Mouse (Mus musculus): ENCODE data around the gene Irf5. TPM values are rescaled to one million over a fixed set of nuclear protein-coding genes. Genes with fewer than 3 reads are reported as not detected.
"Not testable (repeated sequence)": the region's sequence is repeated elsewhere in the genome, so short reads cannot be mapped to it uniquely, and the experiment has no call there.

Irf5 gene
- polyA plus RNA-seq, 1 experiment from 2014 or later: 1.6 TPM

- no peak overlapping the region for H3K27ac ChIP-seq (replicated peaks; ENCODE audit: low read depth, low read length)
- H3K4me1 ChIP-seq (ENCODE audit: control insufficient read depth, insufficient read depth, low read length): no peaks in the 10 kb centered on the region
- no peak for DNase-seq (ENCODE audit: low spot score)
- WGBS: 91% methylated on average over 1 of the region's 1 CpGs
- no peak overlapping the region for H3K4me3 ChIP-seq (ENCODE audit: low read depth, low read length)
- H3K9ac ChIP-seq (replicated peaks; ENCODE audit: low read length): no peak overlapping the region
- no peak overlapping the region for H3K4me2 ChIP-seq (ENCODE audit: low read depth, low read length)
- no peaks in the 10 kb centered on the region; the same call in none of the 2 replicates for H3K36me3 ChIP-seq (replicated peaks; ENCODE audit: control insufficient read depth, insufficient read depth, low read depth, low read length)
- no peak for ATAC-seq (replicated peaks; ENCODE audit: insufficient number of reproducible peaks, low FRiP score, low TSS enrichment, low read depth)
- H3K27me3 ChIP-seq (ENCODE audit: control insufficient read depth, insufficient read depth, low read length): no peaks in the 10 kb centered on the region
- no peaks in the 10 kb centered on the region for H3K9me3 ChIP-seq (replicated peaks; ENCODE audit: control insufficient read depth, low read length)
These were observed 14.5 kb downstream of the Irf5 start for GRCm38 (mm10) chr6:29540956-29541355.

GRCm38 (mm10) chr6:29545611-29546010 lies 19.2 kb downstream of the Irf5 start:
- no peaks in the 10 kb centered on the region for H3K4me1 ChIP-seq (ENCODE audit: control insufficient read depth, insufficient read depth, low read length)
- H3K4me2 ChIP-seq (ENCODE audit: low read depth, low read length): no peak overlapping the region
- no peak overlapping the region for H3K9ac ChIP-seq (replicated peaks; ENCODE audit: low read length)
- DNase-seq (ENCODE audit: low spot score) (no peak), ATAC-seq (replicated peaks; ENCODE audit: insufficient number of reproducible peaks, low FRiP score, low TSS enrichment, low read depth) (no peak)
- no peaks in the 10 kb centered on the region; the same call in none of the 2 replicates for H3K36me3 ChIP-seq (replicated peaks; ENCODE audit: control insufficient read depth, insufficient read depth, low read depth, low read length)
- H3K27me3 ChIP-seq (ENCODE audit: control insufficient read depth, insufficient read depth, low read length): no peaks in the 10 kb centered on the region
- no peak overlapping the region for H3K4me3 ChIP-seq (ENCODE audit: low read depth, low read length)
- 92% methylated on average over 2 of the region's 2 CpGs for WGBS
- H3K27ac ChIP-seq (replicated peaks; ENCODE audit: low read depth, low read length): no peak overlapping the region
- no peaks in the 10 kb centered on the region for H3K9me3 ChIP-seq (replicated peaks; ENCODE audit: control insufficient read depth, low read length)

GRCm38 (mm10) chr6:29547582-29547981 lies 21.2 kb downstream of the Irf5 start:
- ATAC-seq (replicated peaks; ENCODE audit: insufficient number of reproducible peaks, low FRiP score, low TSS enrichment, low read depth): no peak
- H3K4me1 ChIP-seq (ENCODE audit: control insufficient read depth, insufficient read depth, low read length): no peaks in the 10 kb centered on the region
- H3K4me2 ChIP-seq (ENCODE audit: low read depth, low read length): no peak overlapping the region
- H3K27ac ChIP-seq (replicated peaks; ENCODE audit: low read depth, low read length): no peak overlapping the region
- no peak overlapping the region for H3K4me3 ChIP-seq (ENCODE audit: low read depth, low read length)
- peaks cover 3% of the 10 kb centered on the region for H3K36me3 ChIP-seq (replicated peaks; ENCODE audit: control insufficient read depth, insufficient read depth, low read depth, low read length)
- no peak for DNase-seq (ENCODE audit: low spot score)
- H3K9me3 ChIP-seq (replicated peaks; ENCODE audit: control insufficient read depth, low read length): no peaks in the 10 kb centered on the region
- no peak overlapping the region for H3K9ac ChIP-seq (replicated peaks; ENCODE audit: low read length)
- H3K27me3 ChIP-seq (ENCODE audit: control insufficient read depth, insufficient read depth, low read length): no peaks in the 10 kb centered on the region

- Histone ChIP-seq H3K4me1 (ENCODE audit: control insufficient read depth, insufficient read depth, low read length) (no peaks in the 10 kb centered on the region), H3K27ac (replicated peaks; ENCODE audit: low read depth, low read length) (no peak overlapping the region), H3K4me3 (ENCODE audit: low read depth, low read length) (no peak overlapping the region), H3K27me3 (ENCODE audit: control insufficient read depth, insufficient read depth, low read length) (no peaks in the 10 kb centered on the region), H3K9ac (replicated peaks; ENCODE audit: low read length) (no peak overlapping the region), H3K4me2 (ENCODE audit: low read depth, low read length) (no peak overlapping the region), H3K36me3 (replicated peaks; ENCODE audit: control insufficient read depth, insufficient read depth, low read depth, low read length) (peaks cover 3% of the 10 kb centered on the region), H3K9me3 (replicated peaks; ENCODE audit: control insufficient read depth, low read length) (no peaks in the 10 kb centered on the region)
- no peak for ATAC-seq (replicated peaks; ENCODE audit: insufficient number of reproducible peaks, low FRiP score, low TSS enrichment, low read depth)
- 86% methylated on average over 1 of the region's 1 CpGs for WGBS
- no peak for DNase-seq (ENCODE audit: low spot score)
These were observed 21.7 kb downstream of the Irf5 start for GRCm38 (mm10) chr6:29548086-29548485.

- Histone ChIP-seq H3K27ac (replicated peaks; ENCODE audit: low read depth, low read length) (no peak overlapping the region), H3K27me3 (ENCODE audit: control insufficient read depth, insufficient read depth, low read length) (no peaks in the 10 kb centered on the region), H3K9me3 (replicated peaks; ENCODE audit: control insufficient read depth, low read length) (no peaks in the 10 kb centered on the region), H3K4me1 (ENCODE audit: control insufficient read depth, insufficient read depth, low read length) (no peaks in the 10 kb centered on the region), H3K4me3 (ENCODE audit: low read depth, low read length) (no peak overlapping the region), H3K36me3 (replicated peaks; ENCODE audit: control insufficient read depth, insufficient read depth, low read depth, low read length) (peaks cover 3% of the 10 kb centered on the region; the same call in 1 of the 2 replicates), H3K9ac (replicated peaks; ENCODE audit: low read length) (no peak overlapping the region), H3K4me2 (ENCODE audit: low read depth, low read length) (no peak overlapping the region)
- ATAC-seq (replicated peaks; ENCODE audit: insufficient number of reproducible peaks, low FRiP score, low TSS enrichment, low read depth) (no peak), DNase-seq (ENCODE audit: low spot score) (no peak)
- 88% methylated on average over 2 of the region's 2 CpGs for WGBS
These were observed 26.1 kb downstream of the Irf5 start for GRCm38 (mm10) chr6:29552526-29552925.

- WGBS: 94% methylated on average over 2 of the region's 2 CpGs
These were observed 30.7 kb downstream of the Irf5 start for GRCm38 (mm10) chr6:29557112-29557511.

GRCm38 (mm10) chr6:29576388-29576787 lies 50.0 kb downstream of the Irf5 start:
- DNase-seq (ENCODE audit: low spot score); H3K4me2 ChIP-seq (ENCODE audit: low read depth, low read length); H3K36me3 ChIP-seq (replicated peaks; ENCODE audit: control insufficient read depth, insufficient read depth, low read depth, low read length); ATAC-seq (replicated peaks; ENCODE audit: insufficient number of reproducible peaks, low FRiP score, low TSS enrichment, low read depth); H3K27ac ChIP-seq (replicated peaks; ENCODE audit: low read depth, low read length); H3K4me1 ChIP-seq (ENCODE audit: control insufficient read depth, insufficient read depth, low read length); H3K9me3 ChIP-seq (replicated peaks; ENCODE audit: control insufficient read depth, low read length); H3K4me3 ChIP-seq (ENCODE audit: low read depth, low read length); H3K9ac ChIP-seq (replicated peaks; ENCODE audit: low read length); H3K27me3 ChIP-seq (ENCODE audit: control insufficient read depth, insufficient read depth, low read length): not testable (repeated sequence)
- WGBS: 82% methylated on average over 3 of the region's 3 CpGs

More at GRCm38 (mm10) chr6:29557112-29557511, 30.7 kb downstream of the Irf5 start:
- no peak overlapping the region for H3K27ac ChIP-seq (replicated peaks; ENCODE audit: low read depth, low read length)
- H3K36me3 ChIP-seq (replicated peaks; ENCODE audit: control insufficient read depth, insufficient read depth, low read depth, low read length): peaks cover 11% of the 10 kb centered on the region
- H3K27me3 ChIP-seq (ENCODE audit: control insufficient read depth, insufficient read depth, low read length): no peaks in the 10 kb centered on the region
- H3K4me3 ChIP-seq (ENCODE audit: low read depth, low read length): no peak overlapping the region
- no peaks in the 10 kb centered on the region for H3K9me3 ChIP-seq (replicated peaks; ENCODE audit: control insufficient read depth, low read length)
- DNase-seq (ENCODE audit: low spot score) (no peak), ATAC-seq (replicated peaks; ENCODE audit: insufficient number of reproducible peaks, low FRiP score, low TSS enrichment, low read depth) (no peak)
- H3K9ac ChIP-seq (replicated peaks; ENCODE audit: low read length): no peak overlapping the region
- no peaks in the 10 kb centered on the region for H3K4me1 ChIP-seq (ENCODE audit: control insufficient read depth, insufficient read depth, low read length)
- no peak overlapping the region for H3K4me2 ChIP-seq (ENCODE audit: low read depth, low read length)

- DNase-seq (ENCODE audit: low spot score): no peak
- H3K36me3 ChIP-seq (replicated peaks; ENCODE audit: control insufficient read depth, insufficient read depth, low read depth, low read length): peaks cover 5% of the 10 kb centered on the region
- no peaks in the 10 kb centered on the region for H3K27me3 ChIP-seq (ENCODE audit: control insufficient read depth, insufficient read depth, low read length)
- H3K27ac ChIP-seq (replicated peaks; ENCODE audit: low read depth, low read length): no peak overlapping the region
- H3K9ac ChIP-seq (replicated peaks; ENCODE audit: low read length): no peak overlapping the region
- no peaks in the 10 kb centered on the region for H3K9me3 ChIP-seq (replicated peaks; ENCODE audit: control insufficient read depth, low read length)
- no peak overlapping the region for H3K4me3 ChIP-seq (ENCODE audit: low read depth, low read length)
- WGBS: 94% methylated on average over 1 of the region's 1 CpGs
- H3K4me2 ChIP-seq (ENCODE audit: low read depth, low read length): no peak overlapping the region
- H3K4me1 ChIP-seq (ENCODE audit: control insufficient read depth, insufficient read depth, low read length): no peaks in the 10 kb centered on the region
- ATAC-seq (replicated peaks; ENCODE audit: insufficient number of reproducible peaks, low FRiP score, low TSS enrichment, low read depth): no peak
These were observed 54.3 kb downstream of the Irf5 start for GRCm38 (mm10) chr6:29580770-29581169.
